Mouse (Mus musculus) liver, postnatal 0 days (tissue): ENCODE measurements around the gene Slc9a5. TPM values are rescaled to one million over a fixed set of nuclear protein-coding genes. Genes with fewer than 3 reads are reported as not detected.
A peak's percentile ranks its signal among the peaks of the same experiment; 100 is the strongest.

Source experiments
- ATAC-seq: fragments of 200-750 bp; cut with Nextera tagmentation; 2 replicates; pipeline ENCODE4 v1.8.0; 2017; ENCODE audit warnings: mild to moderate bottlenecking, moderate library complexity
- DNase-seq: peaks from one replicate; pipeline ENCODE4 v3.0.0-alpha.2; 2016
- H3K27ac ChIP-seq: fragments of 300-500 bp; sonication (generic); 2 replicates; pipeline ENCODE4 v1.5.1; 2014; ENCODE audit warnings: antibody characterized with exemption, moderate library complexity, mild to moderate bottlenecking, low read depth
- H3K27me3 ChIP-seq: fragments of 300-500 bp; sonication (generic); 2 replicates; pipeline ENCODE4 v1.6.1; 2014; ENCODE audit warnings: low read length, control low read depth, mixed read lengths; ENCODE audit not compliant: insufficient read depth
- H3K36me3 ChIP-seq: fragments of 300-500 bp; sonication (generic); replicated peaks from 2 replicates; pipeline ENCODE4 v1.6.1; 2014; ENCODE audit warnings: mild to moderate bottlenecking, control low read depth, low read length, moderate library complexity, mixed read lengths; ENCODE audit not compliant: insufficient read depth
- H3K4me1 ChIP-seq: fragments of 300-500 bp; sonication (generic); 2 replicates; pipeline ENCODE4 v1.6.1; 2014; ENCODE audit warnings: antibody characterized with exemption, mild to moderate bottlenecking, control low read depth; ENCODE audit not compliant: insufficient read depth
- H3K4me2 ChIP-seq: fragments of 300-500 bp; sonication (generic); 2 replicates; pipeline ENCODE4 v1.6.1; 2014; ENCODE audit warnings: low read depth, mild to moderate bottlenecking, low read length, moderate library complexity, mixed read lengths
- H3K4me3 ChIP-seq: fragments of 300-500 bp; sonication (generic); 2 replicates; pipeline ENCODE4 v1.5.1; 2014; ENCODE audit warnings: low read depth, low read length
- H3K9ac ChIP-seq: fragments of 300-500 bp; sonication (generic); replicated peaks from 2 replicates; pipeline ENCODE4 v1.6.1; 2014; ENCODE audit warnings: mild to moderate bottlenecking, moderate library complexity
- H3K9me3 ChIP-seq: fragments of 300-500 bp; sonication (generic); 2 replicates; pipeline ENCODE4 v1.6.1; 2016; ENCODE audit warnings: mild to moderate bottlenecking, control low read depth, low read length, mixed read lengths
- CTCF ChIP-seq: sonication (generic); IDR thresholded peaks from 2 replicates; pipeline ENCODE4 v1.5.1; 2016; ENCODE audit warnings: antibody characterized with exemption, low read depth
- EP300 ChIP-seq: IDR thresholded peaks from 2 replicates; pipeline ENCODE4 v1.6.1; 2016; ENCODE audit warnings: antibody characterized with exemption, low read depth, mild to moderate bottlenecking
- WGBS: fragments of 180-500 bp; shearing (Covaris S2); extraction: QIAGEN DNeasy Blood & Tissue Kit; methylation state at CpG from one replicate; pipeline ENCODE4 v1.1.7; 2014; ENCODE audit not compliant: insufficient replicate concordance; 5-methylcytosine and 5-hydroxymethylcytosine counted together
- polyA plus RNA-seq: library from polyadenylated mRNA; unstranded; fragments of >200 nt; fragmentation: Nextera tagmentation; extraction: Ambion mirVana; gene quantifications from 2 replicates; pipeline ENCODE4 v1.2.1, GENCODE M21; 2015

Slc9a5 gene
- polyA plus RNA-seq, 1 experiment from 2014 or later: 0.16 TPM

- H3K36me3 ChIP-seq: no peaks in the 10 kb centered on the region
- H3K4me3 ChIP-seq: no peak overlapping the region
- no peaks in the 10 kb centered on the region for H3K27me3 ChIP-seq
- no peak for ATAC-seq
- 64% methylated on average over 12 of the region's 12 CpGs for WGBS
- H3K4me1 ChIP-seq: no peaks in the 10 kb centered on the region
- H3K9me3 ChIP-seq: no peaks in the 10 kb centered on the region
- no peak overlapping the region for H3K4me2 ChIP-seq
- TF ChIP-seq EP300 (no peak), CTCF (no peak)
- DNase-seq: no peak
- no peak overlapping the region; the same call in 1 of the 2 replicates for H3K9ac ChIP-seq
- H3K27ac ChIP-seq: no peak overlapping the region
These were observed 44.6 kb downstream of the Slc9a5 start for GRCm38 (mm10) chr8:105393089-105393787.

- Histone ChIP-seq H3K4me3 (no peak overlapping the region), H3K4me2 (no peak overlapping the region), H3K9ac (no peak overlapping the region), H3K36me3 (no peaks in the 10 kb centered on the region), H3K27ac (no peak overlapping the region), H3K4me1 (no peaks in the 10 kb centered on the region), H3K9me3 (no peaks in the 10 kb centered on the region), H3K27me3 (no peaks in the 10 kb centered on the region)
- WGBS: 67% methylated on average over 7 of the region's 7 CpGs
- no peak for DNase-seq
- TF ChIP-seq EP300 (no peak), CTCF (no peak)
- no peak for ATAC-seq
These were observed 45.3 kb downstream of the Slc9a5 start for GRCm38 (mm10) chr8:105393915-105394314.

DNA sequence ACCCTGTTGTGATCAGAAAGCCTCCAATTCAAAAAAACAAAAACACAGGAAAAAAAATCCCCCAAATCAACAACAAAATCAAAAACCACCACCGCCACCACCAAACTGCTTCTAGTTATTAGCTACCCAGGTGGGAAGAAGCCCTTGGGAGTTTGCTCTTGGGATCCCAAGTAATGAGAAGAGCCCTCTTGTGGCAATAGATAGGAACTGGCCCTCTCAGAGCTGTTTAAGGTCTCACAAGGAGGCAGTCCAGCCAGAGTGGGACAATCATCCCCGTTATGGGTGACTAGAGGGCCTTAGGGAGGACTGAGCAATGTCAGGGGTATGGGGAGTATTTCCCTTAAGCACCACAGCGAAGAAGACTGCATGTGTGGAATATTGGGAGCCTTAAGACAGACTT is 49.1 kb downstream of the Slc9a5 start:
- no peak for DNase-seq
- 28% methylated on average over 3 of the region's 3 CpGs for WGBS
- ATAC-seq: no peak

GRCm38 (mm10) chr8:105400016-105400415 is 51.4 kb downstream of the Slc9a5 start:
- Histone ChIP-seq H3K27ac (no peak overlapping the region), H3K4me1 (no peaks in the 10 kb centered on the region), H3K9ac (no peak overlapping the region), H3K36me3 (no peaks in the 10 kb centered on the region), H3K4me2 (no peak overlapping the region), H3K9me3 (no peaks in the 10 kb centered on the region), H3K27me3 (no peaks in the 10 kb centered on the region), H3K4me3 (no peak overlapping the region)
- TF ChIP-seq EP300: no peak
- TF ChIP-seq CTCF: no peak
- 78% methylated on average over 5 of the region's 5 CpGs for WGBS
- DNase-seq (no peak), ATAC-seq (no peak)

More for the DNA sequence above, 49.1 kb downstream of the Slc9a5 start:
- peak; percentile 67 for TF ChIP-seq CTCF
- TF ChIP-seq EP300: no peak
- no peaks in the 10 kb centered on the region for H3K9me3 ChIP-seq
- no peak overlapping the region for H3K4me3 ChIP-seq
- no peak overlapping the region for H3K9ac ChIP-seq
- no peak overlapping the region for H3K27ac ChIP-seq
- H3K36me3 ChIP-seq: no peaks in the 10 kb centered on the region
- H3K4me2 ChIP-seq: no peak overlapping the region
- H3K27me3 ChIP-seq: no peaks in the 10 kb centered on the region
- no peaks in the 10 kb centered on the region for H3K4me1 ChIP-seq

DNA sequence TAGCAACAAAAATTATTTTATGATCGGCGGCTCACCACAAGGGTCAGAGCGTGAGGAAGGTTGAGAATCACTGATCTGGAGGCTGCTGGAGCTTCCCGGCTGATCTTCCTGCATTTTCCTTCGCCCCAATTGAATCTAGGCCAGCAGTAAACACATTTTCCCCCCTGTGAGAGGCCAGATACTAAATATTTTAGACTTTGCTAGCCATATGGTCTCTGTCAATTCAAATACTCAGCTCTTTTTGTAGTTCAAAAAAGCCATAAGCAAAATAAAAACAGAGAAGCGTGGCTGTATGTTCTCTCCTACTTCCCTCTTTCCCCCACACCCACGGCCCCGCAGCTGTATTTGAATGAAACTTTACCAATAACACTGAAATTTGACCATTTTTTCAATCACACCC is 54.8 kb downstream of the Slc9a5 start:
- Histone ChIP-seq H3K4me2 (no peak overlapping the region), H3K4me1 (no peaks in the 10 kb centered on the region), H3K27me3 (no peaks in the 10 kb centered on the region), H3K9me3 (no peaks in the 10 kb centered on the region), H3K4me3 (no peak overlapping the region), H3K36me3 (no peaks in the 10 kb centered on the region), H3K9ac (no peak overlapping the region), H3K27ac (no peak overlapping the region)
- DNase-seq: no peak
- TF ChIP-seq CTCF (no peak), EP300 (no peak)
- no peak for ATAC-seq
- 78% methylated on average over 8 of the region's 8 CpGs for WGBS

- Histone ChIP-seq H3K36me3 (no peaks in the 10 kb centered on the region), H3K27ac (no peak overlapping the region), H3K9ac (no peak overlapping the region), H3K4me3 (no peak overlapping the region), H3K4me1 (no peaks in the 10 kb centered on the region), H3K9me3 (no peaks in the 10 kb centered on the region), H3K27me3 (no peaks in the 10 kb centered on the region), H3K4me2 (no peak overlapping the region)
- ATAC-seq (no peak), DNase-seq (no peak)
- TF ChIP-seq EP300 (no peak), CTCF (no peak)
- 74% methylated on average over 1 of the region's 1 CpGs for WGBS
These were observed 55.9 kb downstream of the Slc9a5 start for GRCm38 (mm10) chr8:105404496-105404895.

GRCm38 (mm10) chr8:105406416-105406815 is 57.8 kb downstream of the Slc9a5 start:
- Histone ChIP-seq H3K36me3 (no peaks in the 10 kb centered on the region), H3K4me1 (no peaks in the 10 kb centered on the region), H3K9ac (no peak overlapping the region), H3K4me2 (no peak overlapping the region), H3K27me3 (no peaks in the 10 kb centered on the region), H3K27ac (no peak overlapping the region), H3K9me3 (no peaks in the 10 kb centered on the region), H3K4me3 (no peak overlapping the region)
- TF ChIP-seq CTCF (no peak), EP300 (no peak)
- ATAC-seq: no peak
- 64% methylated on average over 10 of the region's 10 CpGs for WGBS
- no peak for DNase-seq
